Mouse (Mus musculus) forelimb bud, embryonic 11.5 days (tissue): Measurements from ENCODE around the gene Tns3.
A peak's percentile ranks its signal among the peaks of the same experiment; 100 is the strongest.

Experiments
- DNase-seq: peaks from one replicate; pipeline ENCODE4 v3.0.0-alpha.2; 2012; ENCODE audit warnings: low read depth, low spot score

Gene Tns3

DNA sequence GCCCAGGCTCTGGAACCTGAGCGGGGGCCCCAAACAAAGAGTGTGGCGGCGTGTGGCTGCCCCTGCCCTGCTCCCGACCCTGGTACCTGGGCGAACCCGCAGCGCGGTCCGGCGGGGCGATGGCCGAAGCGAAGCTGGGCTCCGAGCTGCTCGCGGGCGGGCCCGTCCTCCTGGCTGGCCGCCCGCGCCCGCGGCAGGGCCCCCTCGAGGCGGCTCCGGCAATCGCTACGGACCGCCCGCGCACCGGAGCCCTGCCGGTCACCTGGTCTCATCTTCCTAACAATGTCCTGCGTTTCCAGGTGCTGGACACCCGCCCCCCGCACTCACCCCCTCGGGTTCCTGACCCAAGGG, at the start of gene Tns3:
TSS of gene Tns3 (minus strand) at position 143 of the 351 bp plus-strand sequence.
- DNase-seq: no peak

DNA sequence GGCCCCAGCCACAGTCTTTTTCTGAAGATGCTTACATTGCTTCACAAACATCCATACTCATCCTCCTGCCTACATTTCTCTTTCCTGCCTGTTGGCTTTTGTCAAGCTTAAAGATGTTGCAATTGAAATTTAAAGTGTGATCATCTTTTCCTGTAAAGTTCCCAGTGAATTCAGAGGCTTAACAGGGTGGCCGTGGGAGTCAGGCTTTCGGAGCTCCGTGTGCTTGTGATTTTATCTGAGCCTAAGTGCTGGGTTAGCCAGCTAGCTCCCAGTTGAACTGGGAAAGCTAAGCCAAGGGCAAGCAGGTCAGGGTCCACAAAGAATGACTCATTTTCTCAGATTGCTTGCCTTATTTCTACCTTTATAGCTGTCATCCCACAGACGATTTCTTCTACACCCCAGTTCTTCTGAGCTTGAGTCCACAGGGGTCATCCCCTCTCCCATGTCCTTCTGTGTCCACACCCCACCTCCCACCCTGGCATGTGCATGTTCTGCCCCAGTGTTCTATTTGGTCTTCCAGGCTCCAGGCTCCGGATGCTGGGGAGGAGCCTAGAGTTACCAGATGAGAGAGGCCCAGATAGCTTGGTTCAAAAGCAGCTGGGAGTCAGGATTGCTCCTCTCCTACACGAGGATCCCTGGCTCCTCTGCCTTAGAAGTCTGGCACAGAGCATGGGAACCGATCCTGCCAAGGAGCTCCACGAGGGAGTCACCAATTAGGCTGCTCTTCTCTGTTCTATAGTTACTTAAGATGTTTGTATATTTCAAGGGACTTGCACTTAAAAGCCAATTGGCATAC, 42.1 kb upstream of the Tns3 start:
- no peak for DNase-seq

DNA sequence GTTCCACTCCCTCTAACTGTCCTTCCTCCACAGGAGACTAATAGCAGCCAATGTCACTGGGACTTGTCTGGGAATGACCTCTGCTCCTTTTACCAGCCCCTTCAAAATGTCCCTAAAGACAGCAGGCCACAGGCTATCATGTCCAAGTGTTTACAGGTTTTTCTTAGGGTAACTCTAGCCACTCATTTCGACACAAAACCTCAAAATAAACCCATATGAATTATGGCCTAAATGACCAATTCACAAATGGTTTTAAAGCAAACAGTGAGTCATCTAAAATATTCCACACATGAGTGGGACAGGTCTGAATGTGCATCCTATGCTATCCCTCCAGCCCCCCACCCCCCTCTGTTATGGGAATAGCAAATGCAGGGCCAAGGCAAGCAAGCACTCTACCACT, 40.8 kb upstream of the Tns3 start:
- no peak for DNase-seq

DNA sequence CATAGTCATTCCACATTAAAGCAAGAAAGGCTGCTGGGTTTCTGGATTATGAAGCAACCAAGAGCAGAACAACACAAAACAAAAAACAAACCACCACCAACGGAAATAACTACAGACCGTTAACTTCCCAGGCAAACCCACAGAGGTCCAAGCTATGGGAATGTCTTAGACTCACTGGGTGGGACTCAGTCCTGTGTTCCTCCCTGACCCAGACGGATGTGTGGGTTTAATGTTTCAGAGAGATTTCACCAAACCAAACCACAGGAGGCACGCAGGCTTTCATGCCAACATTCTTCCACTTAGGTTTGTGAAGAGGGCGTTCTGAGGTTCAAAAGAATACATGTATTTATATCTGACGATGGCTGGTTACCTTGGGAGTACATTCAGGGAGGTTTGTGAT, 39.5 kb upstream of the Tns3 start:
- DNase-seq: no peak

DNA sequence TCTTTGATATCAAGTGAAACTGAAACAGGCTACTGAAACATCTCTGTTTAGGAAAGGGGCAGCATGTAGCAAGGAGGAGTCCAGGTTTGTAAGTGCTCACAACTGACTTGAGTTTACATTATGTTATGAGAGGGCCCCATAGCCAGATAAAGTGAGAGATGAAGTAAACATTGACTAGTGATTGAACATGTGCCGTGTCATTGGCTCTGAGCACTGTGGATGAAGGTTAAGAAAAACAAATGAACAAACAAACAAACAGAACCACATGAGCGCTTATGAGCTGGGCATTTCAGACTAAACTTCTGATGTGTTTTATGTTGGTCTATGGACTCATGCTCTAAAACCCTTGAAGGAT, 38.2 kb upstream of the Tns3 start:
- DNase-seq: no peak

DNA sequence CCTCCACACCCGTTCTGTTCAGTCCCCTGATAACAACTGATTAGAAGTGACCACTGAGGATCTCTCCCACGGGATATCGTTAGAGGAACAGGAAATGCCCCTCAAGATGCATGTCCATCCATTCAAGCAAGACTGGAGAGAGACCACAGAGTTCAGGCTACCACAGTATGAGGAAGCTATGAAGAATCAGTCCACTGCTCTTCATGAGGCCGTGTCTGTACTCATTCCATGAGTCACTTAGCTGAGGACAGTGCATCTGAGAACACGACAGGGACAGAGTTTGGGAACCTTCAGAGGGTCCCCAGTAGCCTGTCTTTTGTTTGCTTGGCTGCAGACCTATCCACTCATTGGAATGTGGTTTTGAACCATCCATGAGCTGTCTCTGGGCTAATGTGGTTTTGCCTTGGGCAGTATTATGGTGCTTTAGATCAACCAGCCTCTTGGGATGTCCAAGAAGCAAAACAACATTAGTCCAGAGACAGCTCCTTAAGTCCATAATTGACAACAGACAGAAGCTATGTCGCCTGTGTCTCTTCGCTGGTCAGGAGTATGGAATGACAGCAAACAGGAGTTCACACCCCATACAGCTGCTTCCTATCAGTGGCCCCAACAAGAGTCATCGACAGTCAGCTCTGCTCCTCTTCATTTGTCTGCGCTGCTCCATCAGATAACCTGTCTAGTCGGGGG, 37.7 kb upstream of the Tns3 start:
- DNase-seq: no peak

DNA sequence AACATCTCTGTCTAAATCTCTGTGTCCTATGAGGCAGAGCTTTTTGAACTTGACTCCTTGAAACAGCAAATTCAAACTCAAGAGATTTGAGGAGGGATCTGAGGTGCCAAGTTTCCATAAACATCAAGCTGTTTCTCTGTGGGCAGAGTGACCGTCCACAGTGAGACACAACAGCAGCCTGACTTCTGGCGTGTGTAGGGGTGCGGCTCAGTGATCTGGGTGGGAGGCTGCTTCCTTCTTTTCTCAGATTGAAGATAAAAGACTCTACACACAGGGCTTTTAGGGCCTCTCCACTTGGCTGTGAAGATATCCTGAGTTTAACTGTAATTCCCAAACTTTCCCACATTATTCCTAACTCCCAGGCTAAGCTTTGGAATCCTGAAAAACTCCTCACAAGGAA, 37.1 kb upstream of the Tns3 start:
- DNase-seq: no peak

DNA sequence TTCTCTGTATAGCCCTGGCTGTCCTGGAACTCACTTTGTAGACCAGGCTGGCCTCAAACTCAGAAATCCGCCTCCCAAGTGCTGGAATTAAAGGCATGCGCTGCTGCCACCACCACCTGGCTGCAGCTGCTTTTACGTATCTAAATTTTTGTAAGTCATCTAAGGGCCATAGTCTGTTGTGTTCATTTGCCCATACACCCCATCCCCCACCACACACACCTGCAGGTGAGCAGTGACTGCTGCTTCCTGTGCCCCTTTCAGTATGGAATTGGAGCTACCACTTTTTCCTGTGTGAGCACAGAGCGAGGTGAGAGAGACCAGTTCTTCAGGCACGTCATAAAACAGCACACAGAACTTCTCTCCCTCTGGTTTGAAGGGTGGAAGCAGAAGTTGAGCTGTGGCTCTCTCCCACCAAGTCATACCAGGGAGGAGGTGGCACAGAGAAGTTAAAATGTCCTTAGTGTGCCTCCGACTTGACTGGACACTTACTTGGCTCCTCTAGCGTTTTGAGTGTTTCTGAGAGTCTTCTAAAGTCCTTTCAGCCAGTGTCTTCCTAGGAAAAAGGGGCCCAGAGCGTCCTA, 36.4 kb upstream of the Tns3 start:
- no peak for DNase-seq

DNA sequence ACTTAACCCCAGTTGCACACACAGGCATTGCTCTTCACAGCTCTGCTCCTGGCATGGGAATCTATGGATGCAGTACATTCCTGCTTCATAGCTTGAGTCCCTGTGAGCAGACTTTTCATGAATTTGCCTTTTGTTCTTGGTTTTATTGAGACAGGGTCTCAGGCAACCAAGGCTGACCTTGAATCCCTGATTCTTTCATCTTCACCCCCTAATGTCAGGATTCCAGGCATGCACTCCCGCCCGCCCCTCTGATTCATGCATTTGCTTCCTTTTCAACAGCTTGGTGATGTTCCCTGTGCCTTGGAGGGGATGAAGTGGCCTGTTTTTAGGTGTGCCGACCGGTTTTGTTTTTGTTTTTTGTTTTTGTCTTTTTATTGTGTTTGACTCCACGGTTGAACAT, 35.4 kb upstream of the Tns3 start:
- DNase-seq: no peak

DNA sequence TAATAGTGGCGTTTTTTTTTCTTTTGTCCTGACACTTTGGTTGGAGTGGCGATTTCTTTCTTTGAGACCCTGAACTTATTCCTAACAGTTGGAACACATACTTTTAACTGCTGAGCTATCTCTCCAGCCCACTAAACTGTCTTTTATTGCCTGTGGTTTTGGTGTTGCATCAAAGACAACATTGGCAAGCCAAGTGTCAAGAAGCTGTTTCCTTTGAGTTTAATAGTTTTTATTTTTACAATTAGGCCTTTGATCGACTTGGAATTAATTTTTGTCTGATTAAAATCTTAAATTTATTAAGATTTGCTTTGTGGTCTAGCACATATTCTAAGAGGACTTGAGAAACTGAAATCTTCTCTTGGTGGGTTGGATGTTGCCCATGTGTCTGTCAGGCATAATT, 33.3 kb upstream of the Tns3 start:
- DNase-seq: no peak

DNA sequence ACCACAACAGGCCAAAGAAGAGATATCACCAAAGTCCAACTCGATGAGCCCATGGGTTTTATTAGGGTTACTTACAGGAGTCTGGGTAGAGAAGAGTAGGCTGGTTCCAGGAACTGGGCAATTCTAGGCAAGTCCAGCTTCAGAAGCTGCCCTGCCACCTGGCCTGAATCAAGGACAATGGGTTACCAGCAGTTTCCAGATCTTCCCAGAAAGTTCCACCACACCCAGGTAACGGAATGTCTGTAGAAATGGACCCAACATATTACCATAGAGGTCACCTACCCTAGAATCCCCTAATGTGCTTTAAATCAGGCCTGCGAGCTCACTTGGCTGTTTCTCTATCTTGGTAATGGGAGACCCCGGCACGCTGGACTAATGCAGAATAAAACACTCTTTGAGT, 29.8 kb upstream of the Tns3 start:
- no peak for DNase-seq

DNA sequence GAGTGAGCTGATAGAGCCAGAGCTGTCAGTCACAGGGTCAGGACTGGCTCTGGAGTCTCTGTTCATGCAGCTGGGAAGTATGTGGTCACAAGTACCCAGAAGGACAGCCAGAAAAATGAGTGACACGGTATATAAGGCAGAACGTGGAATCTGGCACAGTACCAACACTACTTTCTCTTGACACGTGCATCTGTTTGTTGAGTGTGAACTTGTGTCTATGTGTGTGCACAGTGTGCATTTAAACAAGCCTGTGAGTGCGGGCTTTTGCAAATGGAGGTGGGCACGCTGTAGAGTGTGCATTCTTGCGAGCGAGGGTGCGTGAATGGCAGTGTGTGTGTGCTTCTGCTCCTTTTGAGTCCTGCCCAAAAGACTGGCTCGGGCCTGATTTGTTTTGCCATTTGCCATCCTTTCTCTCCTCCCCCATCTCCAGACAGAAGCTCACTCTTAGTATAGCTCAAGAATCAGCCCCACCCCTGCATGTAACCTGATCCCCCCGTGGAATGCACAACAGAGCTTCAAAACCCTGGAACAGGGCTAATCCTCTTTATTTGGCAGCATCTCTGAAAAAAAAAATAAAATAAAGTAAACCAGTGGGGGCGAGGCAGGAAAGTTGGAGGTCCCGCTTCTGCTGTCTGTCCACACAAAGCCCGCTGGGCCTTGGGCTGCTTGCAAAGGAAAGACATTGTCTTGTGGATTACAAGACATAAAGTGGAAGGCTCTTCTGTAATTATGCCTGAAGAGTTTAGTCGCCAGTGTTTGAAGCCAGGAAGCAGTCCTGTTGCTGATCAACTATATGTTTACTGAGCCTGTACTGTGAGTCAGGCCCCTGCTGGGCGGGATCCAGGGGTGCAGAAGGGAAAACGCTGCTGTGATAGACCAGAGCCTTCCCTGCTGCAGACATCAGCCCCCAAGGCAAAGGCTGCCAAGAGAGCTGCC, 28.5 kb upstream of the Tns3 start:
- peak; percentile 79 for DNase-seq

DNA sequence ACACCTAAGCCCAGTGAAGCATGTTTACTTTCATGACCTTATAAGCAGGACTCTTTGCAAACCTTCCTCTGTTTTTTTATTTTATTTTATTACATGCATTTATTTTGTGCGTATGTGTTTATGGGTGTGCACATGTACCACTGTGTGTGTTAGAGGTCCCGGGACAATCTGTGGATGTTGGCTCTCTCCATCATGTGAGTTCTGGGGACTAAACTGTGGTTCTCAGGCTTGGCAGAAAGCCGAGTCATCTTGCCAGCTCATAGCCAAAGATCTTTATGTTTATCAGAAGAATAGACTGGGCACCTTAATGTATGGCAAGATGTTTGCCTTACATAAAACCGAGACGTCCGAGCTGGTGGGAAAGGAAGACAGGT, 27.8 kb upstream of the Tns3 start:
- no peak for DNase-seq

DNA sequence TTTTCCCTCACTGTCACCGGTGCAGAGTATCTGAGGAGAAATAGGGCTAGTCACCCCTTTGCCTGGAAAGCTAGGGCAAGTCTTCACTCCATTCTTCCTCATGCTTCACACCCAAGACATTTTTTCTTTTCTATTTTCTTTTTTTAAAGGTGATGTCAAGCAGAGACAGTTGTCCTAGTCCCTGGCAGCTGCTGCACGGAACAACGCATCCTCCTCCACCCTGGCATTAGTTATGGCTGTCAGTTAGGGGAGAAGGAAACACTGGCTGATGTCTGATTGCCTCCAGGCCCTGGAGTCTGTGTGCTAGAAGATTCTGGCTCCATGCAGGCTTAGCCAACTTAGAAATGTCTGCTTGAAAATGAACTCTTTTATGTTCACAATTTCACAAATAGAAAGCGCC, 27.3 kb upstream of the Tns3 start:
- no peak for DNase-seq

DNA sequence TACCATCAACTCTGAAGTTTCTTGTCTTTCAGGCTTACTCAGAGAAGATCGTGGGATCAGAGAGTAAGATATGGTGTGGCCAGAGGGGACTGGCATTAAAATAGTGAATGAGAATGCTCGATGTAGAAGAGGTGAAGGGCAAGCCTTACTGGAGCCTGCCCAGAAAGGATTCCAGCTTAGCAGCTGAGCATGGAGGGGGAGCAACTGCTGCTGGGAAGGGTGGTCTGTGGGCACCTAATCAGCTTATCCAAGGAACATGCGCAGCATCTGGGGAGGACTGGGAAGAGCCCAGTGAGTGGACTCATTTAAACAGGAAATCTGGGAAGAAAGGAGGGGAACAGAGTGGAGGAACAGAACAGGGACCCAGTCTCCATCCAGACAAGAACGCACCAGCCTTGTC, 26.3 kb upstream of the Tns3 start:
- no peak for DNase-seq

DNA sequence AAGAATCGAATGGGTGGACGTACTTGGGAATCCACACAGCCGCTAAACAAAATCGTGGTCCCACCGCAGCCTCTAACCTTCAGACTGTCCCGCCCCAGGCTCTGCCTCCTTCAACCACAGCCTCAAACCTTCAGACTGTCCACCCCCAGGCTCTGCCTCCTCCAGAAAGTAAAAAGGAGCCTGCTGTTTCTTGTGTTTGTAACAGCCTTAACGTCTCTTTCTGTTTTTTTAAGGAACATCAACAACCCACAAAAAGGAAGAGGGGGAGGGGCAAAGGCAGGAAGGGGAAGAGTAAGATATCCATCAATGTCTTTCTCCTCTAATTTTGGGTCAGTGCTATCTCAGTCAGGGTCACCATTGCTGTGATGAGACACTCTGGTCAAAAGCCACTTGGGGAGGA, 25.2 kb upstream of the Tns3 start:
- no peak for DNase-seq

DNA sequence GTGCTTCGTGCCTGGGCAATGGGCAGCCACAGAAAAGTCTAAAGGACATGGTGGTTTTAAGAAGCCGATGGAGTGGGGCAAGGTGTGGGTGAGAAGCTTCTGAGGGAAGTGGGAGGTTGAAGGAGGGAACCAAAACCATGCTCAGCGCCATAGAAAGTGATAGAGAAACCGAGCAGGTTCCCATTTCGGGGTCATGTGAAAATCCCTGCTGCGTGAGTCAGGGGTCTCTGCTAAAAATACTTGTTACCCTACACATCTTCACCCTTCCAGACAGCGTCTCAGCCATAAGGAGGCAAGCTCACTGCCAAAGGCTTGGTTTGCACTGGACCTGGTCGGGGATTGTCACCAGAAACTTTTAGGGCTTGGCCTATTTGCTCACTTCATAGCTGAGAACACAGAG, 24.6 kb upstream of the Tns3 start:
- no peak for DNase-seq

DNA sequence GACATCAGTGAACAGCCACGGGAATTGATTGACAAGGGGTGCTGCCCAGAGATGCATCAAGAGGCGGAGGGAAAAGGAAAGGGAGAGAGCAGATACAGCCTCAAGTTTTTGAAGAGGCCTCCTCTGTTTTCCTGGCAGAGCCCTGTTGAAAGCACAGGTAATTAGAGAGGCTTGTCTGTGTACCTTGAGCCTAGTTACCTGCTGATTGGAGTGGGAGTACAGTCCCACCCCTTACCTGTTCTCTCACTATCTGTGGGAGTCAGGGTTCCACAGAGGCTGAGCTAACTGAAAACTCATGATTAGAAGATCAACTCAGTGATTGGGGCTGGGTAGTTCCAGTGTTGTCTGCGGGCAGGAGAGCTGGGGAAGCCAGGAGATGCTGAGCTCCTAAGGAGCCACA, 22.2 kb upstream of the Tns3 start:
- DNase-seq: no peak

DNA sequence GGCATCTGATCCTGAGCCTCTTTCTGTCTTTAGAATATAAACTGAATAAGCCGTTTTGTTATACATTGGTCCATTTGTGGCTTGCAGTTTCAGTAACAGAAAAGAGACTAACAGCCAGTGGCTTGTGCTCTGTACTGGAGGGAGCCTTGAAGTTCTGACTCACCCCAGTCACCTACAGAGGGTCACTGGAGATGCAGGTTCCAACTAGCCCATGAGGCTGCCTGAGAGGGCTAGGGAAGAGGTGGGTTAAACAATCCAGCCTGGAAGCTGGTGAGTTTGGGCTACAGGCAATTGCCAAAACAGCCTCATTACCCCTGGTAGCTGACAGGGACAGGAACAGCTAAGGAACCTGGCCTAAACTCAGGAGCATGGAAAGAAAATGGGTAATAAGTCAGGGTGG, 21.7 kb upstream of the Tns3 start:
- no peak for DNase-seq

DNA sequence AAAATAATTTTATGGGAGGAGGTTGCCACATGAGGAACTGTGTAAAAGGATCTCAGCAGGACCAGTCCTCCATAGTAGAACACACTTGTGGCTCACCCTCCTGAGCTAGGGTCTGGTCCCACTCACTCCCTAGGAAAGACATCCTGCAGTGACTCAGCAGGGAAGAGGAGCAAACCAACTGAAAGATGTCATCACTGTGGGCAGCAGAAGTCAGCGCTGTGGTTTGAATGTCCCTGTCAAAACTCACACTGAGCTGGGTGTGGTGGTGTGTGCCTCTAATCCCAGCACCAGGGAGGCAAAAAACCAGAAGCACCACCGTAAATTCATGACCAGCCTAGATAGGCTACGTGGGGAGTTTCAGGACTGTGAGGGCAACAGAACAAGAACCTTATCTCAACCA, 20.9 kb upstream of the Tns3 start:
- DNase-seq: no peak

DNA sequence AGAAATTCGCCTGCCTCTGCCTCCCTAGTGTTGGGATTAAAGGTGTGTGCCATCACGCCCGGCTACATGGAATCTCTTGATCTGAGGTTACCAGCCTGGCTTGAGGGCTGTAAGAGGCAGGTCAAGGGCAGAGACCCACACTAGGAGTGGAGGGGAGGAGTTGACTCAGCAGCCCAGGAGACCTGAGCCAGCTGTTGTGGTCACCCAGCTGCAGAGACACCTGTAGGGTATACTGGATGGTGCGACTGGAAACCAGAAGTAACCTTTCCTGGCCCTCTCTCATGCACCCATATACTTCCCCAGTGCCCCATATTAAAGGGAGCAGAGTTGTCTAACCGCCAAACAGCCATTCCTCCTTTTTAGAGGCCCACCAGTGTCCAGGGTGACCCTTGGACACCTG, 19.9 kb upstream of the Tns3 start:
- no peak for DNase-seq

DNA sequence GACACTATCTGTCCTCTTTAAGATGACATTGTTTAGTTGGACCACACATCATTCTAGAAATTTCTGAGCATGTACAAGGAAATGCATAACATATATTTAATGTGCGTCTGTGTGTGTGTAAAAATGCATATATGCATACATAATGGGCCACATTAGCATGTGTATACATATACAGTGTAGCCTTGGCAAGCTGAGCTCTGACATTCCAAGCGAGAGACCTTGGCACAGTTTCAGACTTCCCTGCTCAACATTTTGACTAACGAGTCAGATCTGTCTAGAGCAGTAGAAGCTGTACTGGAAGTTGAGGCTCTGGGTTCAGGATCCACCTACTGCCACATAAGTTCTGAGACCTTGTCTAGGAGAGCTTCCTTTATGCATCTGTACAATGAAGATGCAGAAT, 17.0 kb upstream of the Tns3 start:
- DNase-seq: no peak
